Mouse (Mus musculus): ENCODE results near the gene Psmb2. TPM values are rescaled to one million over a fixed set of nuclear protein-coding genes. Genes with fewer than 3 reads are reported as not detected.

Psmb2 gene
- polyA plus RNA-seq, 1 experiment = 236 TPM

GRCm38 (mm10) chr4:126637446-126637845 lies 40.0 kb upstream of the Psmb2 start:
- no peak for TF ChIP-seq USF1 (IDR thresholded peaks at IDR 0.05; ENCODE audit: low read depth)
- no peaks in the 10 kb centered on the region for H3K79me2 ChIP-seq (ENCODE audit: control insufficient read depth, insufficient read depth)
- no peak overlapping the region for H3ac ChIP-seq (ENCODE audit: control insufficient read depth, insufficient read length)
- no peak overlapping the region for H3K4me3 ChIP-seq
- H3K27me3 ChIP-seq (ENCODE audit: control insufficient read depth, insufficient read depth, insufficient read length) = peaks cover 52% of the 10 kb centered on the region
- H3K4me2 ChIP-seq (ENCODE audit: low read depth) = no peak overlapping the region
- no peaks in the 10 kb centered on the region for H3K36me3 ChIP-seq (ENCODE audit: control insufficient read depth, insufficient read depth)

GRCm38 (mm10) chr4:126639339-126639738 lies 38.1 kb upstream of the Psmb2 start:
- Histone ChIP-seq H3K4me3 (no peak overlapping the region), H3ac (ENCODE audit: control insufficient read depth, insufficient read length) (no peak overlapping the region), H3K79me2 (ENCODE audit: control insufficient read depth, insufficient read depth) (no peaks in the 10 kb centered on the region), H3K27me3 (ENCODE audit: control insufficient read depth, insufficient read depth, insufficient read length) (peaks cover 54% of the 10 kb centered on the region), H3K36me3 (ENCODE audit: control insufficient read depth, insufficient read depth) (no peaks in the 10 kb centered on the region), H3K4me2 (ENCODE audit: low read depth) (no peak overlapping the region)
- TF ChIP-seq MYOG (IDR thresholded peaks at IDR 0.05; ENCODE audit: control insufficient read depth in 1 of 3, insufficient read depth in 1 of 3, insufficient read length in 2 of 3, low read depth in 2 of 3) (no peak), POLR2AphosphoS2 (IDR thresholded peaks at IDR 0.05; ENCODE audit: insufficient read length, low read depth) (no peak)

- Histone ChIP-seq H3K36me3 (ENCODE audit: control insufficient read depth, insufficient read depth) (no peaks in the 10 kb centered on the region), H3ac (ENCODE audit: control insufficient read depth, insufficient read length) (no peak overlapping the region), H3K27me3 (ENCODE audit: control insufficient read depth, insufficient read depth, insufficient read length) (peaks cover 50% of the 10 kb centered on the region), H3K4me2 (ENCODE audit: low read depth) (no peak overlapping the region), H3K79me2 (ENCODE audit: control insufficient read depth, insufficient read depth) (no peaks in the 10 kb centered on the region), H3K4me3 (no peak overlapping the region)
- no peak for TF ChIP-seq MAX (IDR thresholded peaks at IDR 0.05; ENCODE audit: low read depth)
Observed at GRCm38 (mm10) chr4:126641901-126642300, 35.5 kb upstream of the Psmb2 start.

- Histone ChIP-seq H3K79me2 (ENCODE audit: control insufficient read depth, insufficient read depth) (no peaks in the 10 kb centered on the region), H3K4me2 (ENCODE audit: low read depth) (no peak overlapping the region), H3K27me3 (ENCODE audit: control insufficient read depth, insufficient read depth, insufficient read length) (peaks cover 55% of the 10 kb centered on the region), H3ac (ENCODE audit: control insufficient read depth, insufficient read length) (no peak overlapping the region), H3K36me3 (ENCODE audit: control insufficient read depth, insufficient read depth) (no peaks in the 10 kb centered on the region), H3K4me3 (no peak overlapping the region)
- TF ChIP-seq POLR2AphosphoS2 (IDR thresholded peaks at IDR 0.05; ENCODE audit: insufficient read length, low read depth) (no peak), MAX (IDR thresholded peaks at IDR 0.05; ENCODE audit: low read depth) (no peak), REST (IDR thresholded peaks at IDR 0.05; ENCODE audit: insufficient read depth, insufficient read length) (no peak), SRF (IDR thresholded peaks at IDR 0.05; ENCODE audit: control insufficient read depth, insufficient read length, low read depth) (no peak), TCF12 (IDR thresholded peaks at IDR 0.05; ENCODE audit: insufficient read depth, poor library complexity, severe bottlenecking) (no peak), USF1 (IDR thresholded peaks at IDR 0.05; ENCODE audit: low read depth) (no peak), MYOG (IDR thresholded peaks at IDR 0.05; ENCODE audit: control insufficient read depth in 1 of 3, insufficient read depth in 1 of 3, insufficient read length in 2 of 3, low read depth in 2 of 3) (no peak), E2F4 (IDR thresholded peaks at IDR 0.05; ENCODE audit: insufficient read depth) (no peak), POLR2A (IDR thresholded peaks at IDR 0.05; ENCODE audit: insufficient read length, low read depth) (no peak), CEBPB (IDR thresholded peaks at IDR 0.05; ENCODE audit: insufficient read depth, poor library complexity, severe bottlenecking) (no peak), TCF3 (IDR thresholded peaks at IDR 0.05; ENCODE audit: insufficient read length, low read depth) (no peak), MYOD1 (IDR thresholded peaks at IDR 0.05; ENCODE audit: control insufficient read depth in 1 of 3, insufficient read length in 2 of 3, low read depth in 2 of 3) (no peak)
Observed at GRCm38 (mm10) chr4:126643815-126644214, 33.6 kb upstream of the Psmb2 start.

- H3ac ChIP-seq (ENCODE audit: control insufficient read depth, insufficient read length) = no peak overlapping the region
- no peak overlapping the region for H3K4me2 ChIP-seq (ENCODE audit: low read depth)
- TF ChIP-seq SRF (IDR thresholded peaks at IDR 0.05; ENCODE audit: control insufficient read depth, insufficient read length, low read depth) (no peak), CEBPB (IDR thresholded peaks at IDR 0.05; ENCODE audit: insufficient read depth, poor library complexity, severe bottlenecking) (no peak), USF1 (IDR thresholded peaks at IDR 0.05; ENCODE audit: low read depth) (no peak), MAX (IDR thresholded peaks at IDR 0.05; ENCODE audit: low read depth) (no peak), TCF12 (IDR thresholded peaks at IDR 0.05; ENCODE audit: insufficient read depth, poor library complexity, severe bottlenecking) (no peak), REST (IDR thresholded peaks at IDR 0.05; ENCODE audit: insufficient read depth, insufficient read length) (no peak), MYOD1 (IDR thresholded peaks at IDR 0.05; ENCODE audit: control insufficient read depth in 1 of 3, insufficient read length in 2 of 3, low read depth in 2 of 3) (no peak), POLR2AphosphoS2 (IDR thresholded peaks at IDR 0.05; ENCODE audit: insufficient read length, low read depth) (no peak), TCF3 (IDR thresholded peaks at IDR 0.05; ENCODE audit: insufficient read length, low read depth) (no peak), MYOG (IDR thresholded peaks at IDR 0.05; ENCODE audit: control insufficient read depth in 1 of 3, insufficient read depth in 1 of 3, insufficient read length in 2 of 3, low read depth in 2 of 3) (no peak), E2F4 (IDR thresholded peaks at IDR 0.05; ENCODE audit: insufficient read depth) (no peak), POLR2A (IDR thresholded peaks at IDR 0.05; ENCODE audit: insufficient read length, low read depth) (no peak)
- peaks cover 55% of the 10 kb centered on the region for H3K27me3 ChIP-seq (ENCODE audit: control insufficient read depth, insufficient read depth, insufficient read length)
- no peaks in the 10 kb centered on the region for H3K79me2 ChIP-seq (ENCODE audit: control insufficient read depth, insufficient read depth)
- no peak overlapping the region for H3K4me3 ChIP-seq
- no peaks in the 10 kb centered on the region for H3K36me3 ChIP-seq (ENCODE audit: control insufficient read depth, insufficient read depth)
Observed at GRCm38 (mm10) chr4:126644333-126644963, 33.0 kb upstream of the Psmb2 start.
